Mouse (Mus musculus): ENCODE data around the gene Tll2. TPM values are rescaled to one million over a fixed set of nuclear protein-coding genes. Genes with fewer than 3 reads are reported as not detected.

Gene Tll2
- total RNA-seq, 2 experiments from 2014 or later: 1.0 to 1.6 TPM

DNA sequence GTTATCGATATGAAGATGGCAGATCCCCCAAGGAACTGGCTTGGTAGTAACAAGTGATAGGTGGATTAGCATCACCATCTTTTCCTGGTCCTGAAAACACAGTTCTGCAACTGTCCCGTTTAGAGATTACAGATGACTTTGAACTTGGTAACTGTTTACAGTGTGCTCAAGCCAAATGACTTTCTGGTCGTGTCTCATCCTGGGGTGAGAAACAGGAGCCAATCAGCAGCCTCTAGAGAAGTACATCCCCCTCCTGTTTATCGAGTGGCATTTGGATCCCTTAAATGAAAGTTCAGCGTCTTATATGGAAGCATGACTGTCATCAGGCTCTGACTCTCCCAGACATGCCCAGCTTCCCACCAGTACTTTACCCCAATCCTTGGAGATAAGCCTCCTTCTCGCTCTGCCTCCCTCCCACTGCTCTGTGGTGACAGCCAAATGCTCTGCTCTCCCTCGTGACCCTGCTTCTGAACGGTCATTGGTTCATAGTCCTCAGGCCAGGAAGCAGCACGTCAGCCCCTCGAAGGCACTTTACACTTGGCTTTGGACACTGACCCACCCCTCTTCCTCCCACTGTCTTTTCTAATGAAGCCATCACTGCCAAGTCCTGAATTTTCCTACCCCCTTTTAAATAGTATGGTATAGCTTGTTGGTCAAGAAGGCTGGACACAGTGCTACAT, 161.4 kb downstream of the Tll2 start:
- DNase-seq (ENCODE audit: low spot score in 2 of 2): no peak
- intact Hi-C loops (cut with DNase I): no loop called here

DNA sequence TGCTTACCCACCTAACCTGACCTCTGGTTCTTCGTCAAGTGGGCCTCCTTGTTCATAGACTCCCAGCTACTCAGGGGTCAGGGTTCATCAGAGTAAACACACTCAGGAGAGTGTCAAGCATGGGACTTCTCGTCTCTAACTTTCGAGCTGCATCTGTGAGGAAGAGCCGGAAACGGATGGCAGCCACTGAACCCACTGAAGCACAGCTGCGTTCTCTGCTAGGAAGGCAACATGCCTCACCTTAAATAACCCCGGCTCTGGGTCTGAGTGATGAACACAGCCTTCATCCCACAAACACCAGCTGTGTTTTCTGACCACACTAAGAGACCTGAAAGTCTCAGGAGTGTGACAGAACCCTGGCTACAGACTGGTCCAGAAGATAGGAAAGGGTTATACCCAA, 167.5 kb downstream of the Tll2 start:
- no peak for DNase-seq (ENCODE audit: low spot score in 2 of 2)
- intact Hi-C loops (cut with DNase I): no loop called here

DNA sequence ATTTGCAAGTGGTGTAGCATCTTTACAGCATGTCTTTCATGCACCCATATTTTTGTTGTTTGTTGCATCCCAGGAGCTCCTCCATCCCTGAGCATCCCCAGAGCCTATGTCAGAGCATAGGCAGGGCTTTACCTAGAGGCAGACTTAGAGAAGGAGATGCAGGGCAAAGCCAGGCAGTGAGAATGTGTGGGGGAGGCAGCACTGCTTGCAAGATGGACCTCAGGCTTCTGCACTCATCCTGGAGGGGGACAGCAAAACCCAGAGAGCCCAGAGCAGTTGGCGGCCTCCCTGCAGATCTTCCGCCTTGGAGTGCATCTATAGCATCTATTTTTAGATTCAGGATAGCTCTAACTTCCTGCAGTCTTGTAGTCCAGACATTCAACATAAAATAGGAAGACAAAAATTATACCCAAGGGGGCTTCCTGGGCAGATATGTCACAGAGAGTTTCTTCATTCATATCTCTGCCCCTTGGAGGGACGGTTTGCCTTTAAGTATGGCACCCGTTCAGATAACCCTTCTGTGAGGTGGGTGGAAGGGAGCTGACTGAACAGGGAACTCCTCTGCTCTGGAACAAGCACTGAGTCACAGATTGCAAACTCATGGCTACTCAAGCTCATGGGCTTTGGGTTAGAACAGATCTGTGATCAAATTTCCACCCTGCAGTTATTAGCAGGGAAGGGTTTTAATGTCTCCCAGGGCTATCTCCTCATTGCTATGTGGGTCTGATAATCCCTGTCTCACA, 170.7 kb downstream of the Tll2 start:
- intact Hi-C loops (cut with DNase I): no loop called here
- peak in 1 of 2 experiments; percentile 37 for DNase-seq (ENCODE audit: low spot score in 2 of 2)

Other genes starting within 250 kb of the Tll2 start
- 10 to 100 TPM in 1 of 2 experiments, 1 to 10 TPM in 1; 7.6 to 10.8 TPM for gene Blnk, start 212.3 kb downstream of the Tll2 start, total RNA-seq (2021)
- under 1 TPM in 1 of 2 experiments, not detected in 1; 0.16 TPM for gene Dntt, start 177.6 kb downstream of the Tll2 start, total RNA-seq (2021)
- 10 to 100 TPM in 1 of 2 experiments, 1 to 10 TPM in 1; 7.6 to 11.5 TPM for gene Opalin, start 129.7 kb downstream of the Tll2 start, total RNA-seq (2021)
- gene Tm9sf3, start 57.2 kb upstream of the Tll2 start, total RNA-seq (2021): 100 to 1,000 TPM; 135 to 144 TPM
- gene Pik3ap1, start 178.3 kb upstream of the Tll2 start, total RNA-seq (2021): 1 to 10 TPM; 1.8 to 3.0 TPM

Measured in left cerebral cortex, postnatal 25 days (tissue).